Mouse (Mus musculus): ENCODE measurements around the gene Edem2.

- TF ChIP-seq CTCF (conservative IDR thresholded peaks at IDR 0.05; ENCODE audit: insufficient read depth, insufficient read length, low read depth, low read length) (no peak), POLR2A (IDR thresholded peaks at IDR 0.05; ENCODE audit: low read depth, low read length) (no peak)
Observed at GRCm38 (mm10) chr2:155701399-155701919, 27.8 kb downstream of the Edem2 start.

All from kidney, adult 2 months (tissue).